Comparison of ENCODE assay signal across 19 mouse cellular contexts in the genomic region with DNA sequence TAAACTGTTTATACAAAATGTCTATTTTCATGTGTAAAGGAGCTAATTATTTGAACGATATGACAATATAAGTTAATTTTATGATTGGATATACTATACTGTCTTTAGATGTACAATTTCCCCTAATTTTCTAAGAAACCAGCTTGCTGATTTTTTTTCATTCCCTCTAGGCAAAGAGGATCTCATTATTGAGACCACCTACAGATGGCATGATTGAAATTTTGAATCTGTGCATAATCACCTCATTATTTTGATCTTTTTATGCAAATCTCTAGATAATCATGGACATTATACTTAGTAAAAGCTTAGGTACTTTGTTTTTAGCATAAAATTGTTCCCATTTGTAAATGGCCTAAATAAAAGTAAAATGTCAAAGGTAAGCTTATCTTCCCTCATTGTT.
A peak's percentile ranks its signal among the peaks of the same experiment; 100 is the strongest.
DNase-seq lines count a peak whose midpoint lies in the region; ATAC-seq and TF ChIP-seq lines count a peak whose summit lies in the region.
"Had no signal": no experiment of that assay in that cellular context is flagged by ENCODE, and none has a peak within 500 bp of the region (broad histone marks: within the 10 kb centered on the region; RNA-seq: fewer than 3 reads in every experiment).

No protein-coding gene starts in this region.

- no peak for DNase-seq in forebrain, postnatal 0 days
- DNase-seq in midbrain, embryonic 14.5 days = peak; percentile 44
- no peak for DNase-seq in midbrain, postnatal 0 days (ENCODE audit: low spot score)
- peak; percentile 68 for DNase-seq in brain, embryonic 14.5 days (ENCODE audit: low read depth)
- DNase-seq: adrenal gland, postnatal 14 days; cerebellum, adult 18-20 months; cerebellum, adult 9-11 months; gastrocnemius, postnatal 14 days; heart, adult 2 months; heart, postnatal 14 days had no signal

- H3K4me1 ChIP-seq in forebrain, embryonic 13.5 days = no peaks in the 10 kb centered on the region
- H3K4me1 ChIP-seq in forebrain, postnatal 0 days (ENCODE audit: insufficient read depth) = no peaks in the 10 kb centered on the region
- no peaks in the 10 kb centered on the region for H3K4me1 ChIP-seq in midbrain, embryonic 14.5 days (ENCODE audit: control insufficient read depth, insufficient read depth, low read length)
- H3K4me1 ChIP-seq in midbrain, postnatal 0 days (ENCODE audit: insufficient read depth, low read length) = no peaks in the 10 kb centered on the region
- no peaks in the 10 kb centered on the region for H3K4me1 ChIP-seq in forebrain, embryonic 16.5 days (replicated peaks; ENCODE audit: control insufficient read depth, insufficient read depth, low read length)
- H3K4me1 ChIP-seq: embryonic facial prominence, embryonic 10.5 days; heart, embryonic 15.5 days had no signal

- H3K9ac ChIP-seq in forebrain, embryonic 13.5 days = no peak overlapping the region
- H3K9ac ChIP-seq in forebrain, postnatal 0 days = no peak overlapping the region
- no peak overlapping the region for H3K9ac ChIP-seq in midbrain, embryonic 14.5 days (replicated peaks; ENCODE audit: low read length)
- H3K9ac ChIP-seq in midbrain, postnatal 0 days (replicated peaks; ENCODE audit: low read length, poor library complexity, severe bottlenecking) = no peak overlapping the region
- H3K9ac ChIP-seq in forebrain, embryonic 16.5 days (replicated peaks; ENCODE audit: low read depth, low read length) = no peak overlapping the region
- H3K9ac ChIP-seq: heart, embryonic 15.5 days; hindbrain, embryonic 14.5 days had no signal

- H3K27me3 ChIP-seq in forebrain, embryonic 13.5 days = no peaks in the 10 kb centered on the region
- H3K27me3 ChIP-seq in forebrain, postnatal 0 days (ENCODE audit: insufficient read depth, low read length) = no peaks in the 10 kb centered on the region
- H3K27me3 ChIP-seq in midbrain, embryonic 14.5 days (ENCODE audit: control insufficient read depth, insufficient read depth, low read length) = no peaks in the 10 kb centered on the region
- no peaks in the 10 kb centered on the region for H3K27me3 ChIP-seq in midbrain, postnatal 0 days (ENCODE audit: insufficient read depth, low read length)
- H3K27me3 ChIP-seq in forebrain, embryonic 16.5 days (replicated peaks; ENCODE audit: control insufficient read depth, insufficient read depth, low read length) = no peaks in the 10 kb centered on the region
- H3K27me3 ChIP-seq: CH12.LX; heart, embryonic 15.5 days; Patski had no signal

- 70% methylated on average over 1 of the region's 1 CpGs for WGBS in forebrain, embryonic 13.5 days
- 61% methylated on average over 1 of the region's 1 CpGs for WGBS in forebrain, postnatal 0 days
- 71% methylated on average over 1 of the region's 1 CpGs for WGBS in midbrain, embryonic 14.5 days
- 49% methylated on average over 1 of the region's 1 CpGs for WGBS in midbrain, postnatal 0 days
- 65% methylated on average over 1 of the region's 1 CpGs for WGBS in forebrain, embryonic 16.5 days

- no peaks in the 10 kb centered on the region for H3K9me3 ChIP-seq in forebrain, embryonic 13.5 days (replicated peaks)
- H3K9me3 ChIP-seq in forebrain, postnatal 0 days (ENCODE audit: low read length) = no peaks in the 10 kb centered on the region
- no peaks in the 10 kb centered on the region; the same call in 1 of the 2 replicates for H3K9me3 ChIP-seq in midbrain, embryonic 14.5 days (ENCODE audit: control insufficient read depth, low read length)
- H3K9me3 ChIP-seq in midbrain, postnatal 0 days (ENCODE audit: low read length) = no peaks in the 10 kb centered on the region
- H3K9me3 ChIP-seq in forebrain, embryonic 16.5 days (ENCODE audit: control insufficient read depth, low read length) = no peaks in the 10 kb centered on the region; the same call in 1 of the 2 replicates
- H3K9me3 ChIP-seq: embryonic facial prominence, embryonic 10.5 days; heart, embryonic 15.5 days had no signal

- TF ChIP-seq CTCF in forebrain, postnatal 0 days (IDR thresholded peaks at IDR 0.05; ENCODE audit: low read depth) = no peak
- TF ChIP-seq CTCF in midbrain, postnatal 0 days (IDR thresholded peaks at IDR 0.05) = no peak
- no peak for TF ChIP-seq CTCF in brain, embryonic 14.5 days (IDR thresholded peaks at IDR 0.05; ENCODE audit: borderline replicate concordance, extremely low read depth, insufficient read depth, insufficient read length)

- H3K36me3 ChIP-seq in forebrain, embryonic 13.5 days (ENCODE audit: poor library complexity, severe bottlenecking) = no peaks in the 10 kb centered on the region
- no peaks in the 10 kb centered on the region for H3K36me3 ChIP-seq in forebrain, postnatal 0 days (ENCODE audit: insufficient read depth)
- H3K36me3 ChIP-seq in midbrain, embryonic 14.5 days (ENCODE audit: control insufficient read depth, insufficient read depth, low read length) = no peaks in the 10 kb centered on the region
- H3K36me3 ChIP-seq in midbrain, postnatal 0 days (ENCODE audit: insufficient read depth, low read length) = no peaks in the 10 kb centered on the region
- no peaks in the 10 kb centered on the region for H3K36me3 ChIP-seq in forebrain, embryonic 16.5 days (ENCODE audit: control insufficient read depth, insufficient read depth)
- H3K36me3 ChIP-seq: embryonic facial prominence, embryonic 10.5 days; heart, embryonic 15.5 days had no signal

- no peak overlapping the region for H3K4me3 ChIP-seq in forebrain, embryonic 13.5 days
- no peak overlapping the region for H3K4me3 ChIP-seq in forebrain, postnatal 0 days (ENCODE audit: low read depth, low read length)
- H3K4me3 ChIP-seq in midbrain, embryonic 14.5 days (replicated peaks; ENCODE audit: low read depth, low read length) = no peak overlapping the region
- no peak overlapping the region for H3K4me3 ChIP-seq in midbrain, postnatal 0 days (ENCODE audit: low read depth, low read length)
- H3K4me3 ChIP-seq in forebrain, embryonic 16.5 days (replicated peaks; ENCODE audit: low read length) = no peak overlapping the region
- H3K4me3 ChIP-seq: embryonic facial prominence, embryonic 10.5 days; heart, adult 2 months; heart, embryonic 15.5 days had no signal

- peak; percentile 19; the same call in 1 of the 2 replicates for ATAC-seq in forebrain, embryonic 13.5 days
- no peak for ATAC-seq in forebrain, postnatal 0 days
- ATAC-seq in midbrain, embryonic 14.5 days (ENCODE audit: low FRiP score, low TSS enrichment) = peak; percentile 20; the same call in 1 of the 2 replicates
- no peak for ATAC-seq in midbrain, postnatal 0 days (ENCODE audit: low FRiP score)
- ATAC-seq in forebrain, embryonic 16.5 days = peak; percentile 55; the same call in 1 of the 2 replicates
- ATAC-seq: activated CD4-positive, CD25-positive, alpha-beta regulatory T cell, adult 4 months; Patski had no signal

- H3K27ac ChIP-seq in forebrain, embryonic 13.5 days = no peak overlapping the region
- no peak overlapping the region for H3K27ac ChIP-seq in forebrain, postnatal 0 days (ENCODE audit: low read depth, low read length)
- no peak overlapping the region for H3K27ac ChIP-seq in midbrain, embryonic 14.5 days (replicated peaks; ENCODE audit: low read depth, low read length)
- H3K27ac ChIP-seq in midbrain, postnatal 0 days (ENCODE audit: low read depth, low read length) = no peak overlapping the region
- no peak overlapping the region for H3K27ac ChIP-seq in forebrain, embryonic 16.5 days (ENCODE audit: low read length)
- H3K27ac ChIP-seq: embryonic facial prominence, embryonic 10.5 days; heart, adult 2 months; heart, embryonic 15.5 days; hindbrain, embryonic 14.5 days had no signal

- no peak overlapping the region for H3K4me2 ChIP-seq in forebrain, embryonic 13.5 days
- H3K4me2 ChIP-seq in forebrain, postnatal 0 days (ENCODE audit: low read depth) = no peak overlapping the region
- no peak overlapping the region for H3K4me2 ChIP-seq in midbrain, embryonic 14.5 days (ENCODE audit: low read length)
- H3K4me2 ChIP-seq in midbrain, postnatal 0 days (ENCODE audit: low read depth, low read length, poor library complexity, severe bottlenecking) = no peak overlapping the region
- H3K4me2 ChIP-seq in forebrain, embryonic 16.5 days (ENCODE audit: low read length) = no peak overlapping the region
- H3K4me2 ChIP-seq: heart, embryonic 11.5 days; heart, embryonic 15.5 days; hindbrain, embryonic 14.5 days had no signal

- TF ChIP-seq POLR2A in brain, embryonic 14.5 days (IDR thresholded peaks at IDR 0.05; ENCODE audit: borderline replicate concordance, extremely low read depth, insufficient read depth, insufficient read length, poor library complexity, severe bottlenecking) = no peak

Comparison
In these comparisons a context has a peak if more than half of its experiments do, and no peak if none do; other contexts are left out.
1. ATAC-seq: peak in forebrain, embryonic 13.5 days (single experiment), midbrain, embryonic 14.5 days (single experiment) and forebrain, embryonic 16.5 days (single experiment); none in forebrain, postnatal 0 days (single experiment) and midbrain, postnatal 0 days (single experiment).
2. DNase-seq: peak in midbrain, embryonic 14.5 days (single experiment) and brain, embryonic 14.5 days (single experiment); none in forebrain, postnatal 0 days (single experiment) and midbrain, postnatal 0 days (single experiment).